Mouse (Mus musculus): ENCODE data around the gene Vmn2r94. TPM values are rescaled to one million over a fixed set of nuclear protein-coding genes. Genes with fewer than 3 reads are reported as not detected.

Vmn2r94 gene
- polyA plus RNA-seq (2014; fragmentation: Nextera tagmentation; extraction: Ambion mirVana) = not detected in 2 replicates

DNA sequence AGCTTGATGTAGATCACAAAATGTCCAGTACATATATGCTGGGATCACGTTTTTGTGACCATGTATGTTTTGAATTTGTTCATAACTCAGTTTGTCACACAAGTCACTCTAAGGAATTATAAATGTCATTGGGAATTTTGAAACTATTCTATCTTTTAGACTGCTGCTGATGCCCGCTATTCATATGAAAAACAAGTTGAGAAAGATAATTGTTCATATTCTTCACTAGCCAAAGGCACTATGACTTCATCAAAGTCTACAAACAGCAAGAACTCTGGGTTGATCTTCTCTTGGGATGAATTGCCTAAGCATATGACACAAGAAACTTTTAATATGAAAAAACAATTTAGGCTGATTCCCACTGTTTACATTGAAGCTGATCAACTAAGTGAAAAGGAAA is at the start of gene Vmn2r94:
Gene Vmn2r94, minus strand, starts transcription at position 101 of the 400 bp plus-strand sequence.
- WGBS = 73% methylated on average over 2 of the region's 2 CpGs
- Histone ChIP-seq H3K36me3 (ENCODE audit: control insufficient read depth, insufficient read depth, low read length) (no peaks in the 10 kb centered on the region), H3K27me3 (replicated peaks; ENCODE audit: control insufficient read depth, insufficient read depth, low read length) (no peaks in the 10 kb centered on the region), H3K9ac (ENCODE audit: low read length) (no peak within 1 kb of the TSS), H3K9me3 (ENCODE audit: control insufficient read depth, low read length) (no peaks in the 10 kb centered on the region), H3K4me2 (ENCODE audit: low read length) (no peak within 1 kb of the TSS), H3K27ac (ENCODE audit: low read depth) (no peak within 1 kb of the TSS), H3K4me1 (replicated peaks; ENCODE audit: control insufficient read depth, insufficient read depth, low read length) (no peaks in the 10 kb centered on the region), H3K4me3 (ENCODE audit: low read depth, low read length) (no peak within 1 kb of the TSS)
- ATAC-seq (replicated peaks; ENCODE audit: low FRiP score, low TSS enrichment, low read depth) (no peak), DNase-seq (ENCODE audit: low spot score) (no peak)

DNA sequence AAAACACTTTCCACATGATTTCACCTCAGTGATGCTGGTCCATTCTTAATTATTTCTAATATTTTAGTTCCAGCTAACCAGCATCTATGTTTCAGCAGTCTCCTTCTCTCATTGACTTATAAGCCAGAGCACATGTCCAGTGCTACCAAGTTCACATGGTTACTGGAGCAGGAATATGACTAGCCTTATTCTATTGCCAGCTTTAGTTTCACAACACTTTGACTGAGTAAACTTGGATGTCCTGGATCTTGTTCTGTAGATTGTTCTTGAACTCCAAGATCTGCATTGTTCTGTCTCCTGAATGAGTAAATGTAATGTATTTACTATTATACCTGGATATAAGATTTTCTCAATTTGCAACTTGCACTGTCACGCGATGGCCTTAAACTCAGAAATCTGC is 45.5 kb upstream of the Vmn2r94 start:
- H3K27me3 ChIP-seq (replicated peaks; ENCODE audit: control insufficient read depth, insufficient read depth, low read length) = no peaks in the 10 kb centered on the region
- WGBS = 92% methylated on average over 2 of the region's 2 CpGs
- no peak overlapping the region for H3K27ac ChIP-seq (ENCODE audit: low read depth)
- ATAC-seq (replicated peaks; ENCODE audit: low FRiP score, low TSS enrichment, low read depth) = no peak
- no peak overlapping the region for H3K9ac ChIP-seq (ENCODE audit: low read length)
- no peaks in the 10 kb centered on the region for H3K36me3 ChIP-seq (ENCODE audit: control insufficient read depth, insufficient read depth, low read length)
- no peaks in the 10 kb centered on the region for H3K4me1 ChIP-seq (replicated peaks; ENCODE audit: control insufficient read depth, insufficient read depth, low read length)
- H3K4me2 ChIP-seq (ENCODE audit: low read length) = no peak overlapping the region
- no peak overlapping the region for H3K4me3 ChIP-seq (ENCODE audit: low read depth, low read length)
- DNase-seq (ENCODE audit: low spot score) = no peak
- H3K9me3 ChIP-seq (ENCODE audit: control insufficient read depth, low read length) = 0 out of 2 replicates have a peak, but pooled peaks cover 2% of the 10 kb centered on the region

DNA sequence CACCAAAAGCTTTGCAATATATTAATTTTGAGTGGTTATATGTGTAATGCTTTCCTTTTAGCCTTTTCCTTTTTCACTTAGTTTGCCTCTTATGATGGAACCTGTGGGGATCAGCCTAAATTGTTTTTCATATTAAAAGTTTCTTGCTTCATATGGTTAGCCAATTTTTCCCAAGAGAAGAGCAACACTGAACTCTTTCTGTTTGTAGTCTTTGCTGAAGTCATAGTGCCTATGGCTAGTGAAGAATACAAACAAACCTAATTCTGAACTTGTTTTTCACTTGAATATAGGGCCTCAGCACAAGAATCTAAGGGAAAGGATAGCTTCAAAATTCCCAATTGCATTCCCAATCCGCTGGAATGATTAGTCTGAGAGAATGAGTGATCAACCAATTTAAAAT is 20.2 kb upstream of the Vmn2r94 start, which contains the start of gene Vmn2r93:
Gene Vmn2r93, plus strand, starts transcription at position 301 of the 400 bp plus-strand sequence.
- H3K9ac ChIP-seq (ENCODE audit: low read length) = no peak within 1 kb of the TSS
- no peak for DNase-seq (ENCODE audit: low spot score)
- H3K36me3 ChIP-seq (ENCODE audit: control insufficient read depth, insufficient read depth, low read length) = no peaks in the 10 kb centered on the region
- H3K9me3 ChIP-seq (ENCODE audit: control insufficient read depth, low read length) = no peaks in the 10 kb centered on the region
- no peak for ATAC-seq (replicated peaks; ENCODE audit: low FRiP score, low TSS enrichment, low read depth)
- no peak within 1 kb of the TSS for H3K4me2 ChIP-seq (ENCODE audit: low read length)
- H3K27me3 ChIP-seq (replicated peaks; ENCODE audit: control insufficient read depth, insufficient read depth, low read length) = no peaks in the 10 kb centered on the region
- 47% methylated on average over 1 of the region's 1 CpGs for WGBS
- H3K4me1 ChIP-seq (replicated peaks; ENCODE audit: control insufficient read depth, insufficient read depth, low read length) = no peaks in the 10 kb centered on the region
- no peak within 1 kb of the TSS for H3K27ac ChIP-seq (ENCODE audit: low read depth)
- H3K4me3 ChIP-seq (ENCODE audit: low read depth, low read length) = no peak within 1 kb of the TSS

DNA sequence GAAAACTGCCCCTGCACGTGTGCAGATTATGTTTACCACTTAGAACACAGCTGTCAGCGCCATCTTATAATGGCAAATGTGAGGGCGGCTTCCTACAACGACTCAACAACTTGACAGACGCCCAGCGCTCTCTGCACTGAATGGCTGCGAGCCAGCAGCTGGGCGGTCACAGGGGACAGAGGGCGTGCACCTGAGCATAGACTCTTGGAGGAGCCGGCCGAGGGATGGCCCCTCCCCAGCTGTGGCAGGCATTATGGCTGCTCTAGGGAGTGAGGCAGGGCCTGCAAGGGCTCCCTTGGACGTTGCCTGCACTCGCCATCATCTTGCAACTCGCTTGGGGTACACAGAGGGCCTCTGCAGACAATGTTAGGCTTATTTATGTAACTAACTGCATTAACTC is 40.6 kb downstream of the Vmn2r94 start:
- no peak for DNase-seq (ENCODE audit: low spot score)
- no peaks in the 10 kb centered on the region for H3K36me3 ChIP-seq (ENCODE audit: control insufficient read depth, insufficient read depth, low read length)
- H3K27ac ChIP-seq (ENCODE audit: low read depth) = no peak overlapping the region
- 83% methylated on average over 13 of the region's 14 CpGs for WGBS
- H3K4me1 ChIP-seq (replicated peaks; ENCODE audit: control insufficient read depth, insufficient read depth, low read length) = no peaks in the 10 kb centered on the region
- H3K9me3 ChIP-seq (ENCODE audit: control insufficient read depth, low read length) = no peaks in the 10 kb centered on the region
- no peak overlapping the region for H3K4me3 ChIP-seq (ENCODE audit: low read depth, low read length)
- ATAC-seq (replicated peaks; ENCODE audit: low FRiP score, low TSS enrichment, low read depth) = no peak
- H3K9ac ChIP-seq (ENCODE audit: low read length) = no peak overlapping the region
- no peaks in the 10 kb centered on the region for H3K27me3 ChIP-seq (replicated peaks; ENCODE audit: control insufficient read depth, insufficient read depth, low read length)
- H3K4me2 ChIP-seq (ENCODE audit: low read length) = no peak overlapping the region

DNA sequence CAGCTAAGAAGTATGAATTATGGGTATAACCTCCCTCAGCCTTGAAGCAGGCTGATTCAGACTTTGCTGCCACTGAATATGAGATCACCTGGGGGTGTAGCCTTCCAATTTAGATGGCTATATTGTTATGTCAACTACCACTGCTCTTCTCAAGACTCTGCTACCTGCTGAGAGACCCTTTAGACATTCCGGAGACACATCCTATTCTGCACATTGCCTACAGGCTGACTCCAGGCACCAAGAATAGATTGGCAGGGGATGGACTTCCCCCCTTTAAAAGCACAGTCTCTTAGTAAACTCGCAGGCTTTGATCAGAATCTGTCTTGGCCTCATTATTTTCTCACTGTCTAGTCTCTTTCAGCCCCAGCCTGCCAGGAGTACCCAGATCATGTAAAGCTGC is 45.6 kb downstream of the Vmn2r94 start:
- H3K4me1 ChIP-seq (replicated peaks; ENCODE audit: control insufficient read depth, insufficient read depth, low read length) = no peaks in the 10 kb centered on the region
- H3K4me2 ChIP-seq (ENCODE audit: low read length) = no peak overlapping the region
- H3K27ac ChIP-seq (ENCODE audit: low read depth) = no peak overlapping the region
- H3K9ac ChIP-seq (ENCODE audit: low read length) = no peak overlapping the region
- DNase-seq (ENCODE audit: low spot score) = no peak
- H3K9me3 ChIP-seq (ENCODE audit: control insufficient read depth, low read length) = no peaks in the 10 kb centered on the region
- no peak for ATAC-seq (replicated peaks; ENCODE audit: low FRiP score, low TSS enrichment, low read depth)
- no peak overlapping the region for H3K4me3 ChIP-seq (ENCODE audit: low read depth, low read length)
- no peaks in the 10 kb centered on the region for H3K27me3 ChIP-seq (replicated peaks; ENCODE audit: control insufficient read depth, insufficient read depth, low read length)
- H3K36me3 ChIP-seq (ENCODE audit: control insufficient read depth, insufficient read depth, low read length) = no peaks in the 10 kb centered on the region
- WGBS = 78% methylated on average over 2 of the region's 2 CpGs

DNA sequence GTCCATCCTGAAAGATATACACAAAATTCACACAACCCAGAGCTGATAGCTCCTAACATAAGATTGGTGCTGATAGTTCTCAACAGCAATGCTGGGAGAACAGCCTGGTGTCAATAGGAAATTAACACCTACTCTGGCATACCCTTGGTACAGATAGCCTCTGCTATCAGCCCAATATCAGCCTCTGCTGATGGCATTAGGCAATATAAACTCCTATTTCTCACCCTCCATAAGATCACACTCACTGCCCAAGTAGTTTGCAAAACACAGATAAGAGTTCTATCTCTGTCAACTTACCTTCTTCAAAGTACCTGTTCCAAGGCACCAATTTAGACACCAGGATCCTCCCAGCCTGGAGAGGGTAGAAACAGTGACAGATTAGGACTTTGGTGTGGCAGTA is 56.3 kb downstream of the Vmn2r94 start:
- 0 out of 2 replicates have a peak, but pooled peaks cover 5% of the 10 kb centered on the region for H3K9me3 ChIP-seq (ENCODE audit: control insufficient read depth, low read length)
- H3K4me1 ChIP-seq (replicated peaks; ENCODE audit: control insufficient read depth, insufficient read depth, low read length) = no peaks in the 10 kb centered on the region
- no peak for ATAC-seq (replicated peaks; ENCODE audit: low FRiP score, low TSS enrichment, low read depth)
- H3K36me3 ChIP-seq (ENCODE audit: control insufficient read depth, insufficient read depth, low read length) = no peaks in the 10 kb centered on the region
- H3K27ac ChIP-seq (ENCODE audit: low read depth) = no peak overlapping the region
- H3K27me3 ChIP-seq (replicated peaks; ENCODE audit: control insufficient read depth, insufficient read depth, low read length) = no peaks in the 10 kb centered on the region
- H3K4me2 ChIP-seq (ENCODE audit: low read length) = no peak overlapping the region
- no peak overlapping the region for H3K4me3 ChIP-seq (ENCODE audit: low read depth, low read length)
- no peak for DNase-seq (ENCODE audit: low spot score)
- no peak overlapping the region for H3K9ac ChIP-seq (ENCODE audit: low read length)

Other genes with a start within 250 kb of the Vmn2r94 start
- gene Vmn2r124, start 228.3 kb downstream of the Vmn2r94 start, polyA plus RNA-seq (2014; fragmentation: Nextera tagmentation; extraction: Ambion mirVana) = not detected in 2 replicates
- not detected in 2 replicates for gene Vmn2r91, start 192.7 kb downstream of the Vmn2r94 start, polyA plus RNA-seq (2014; fragmentation: Nextera tagmentation; extraction: Ambion mirVana)
- not detected in 2 replicates for gene Vmn2r92, start 125.9 kb downstream of the Vmn2r94 start, polyA plus RNA-seq (2014; fragmentation: Nextera tagmentation; extraction: Ambion mirVana)
- not detected in 2 replicates for gene Vmn2r93, start 20.3 kb upstream of the Vmn2r94 start, polyA plus RNA-seq (2014; fragmentation: Nextera tagmentation; extraction: Ambion mirVana)
- gene Vmn2r95, start 146.3 kb upstream of the Vmn2r94 start, polyA plus RNA-seq (2014; fragmentation: Nextera tagmentation; extraction: Ambion mirVana) = not detected in 2 replicates